Mouse (Mus musculus) liver, adult 2 months (tissue): ENCODE measurements at regions not wholly inside any gene's neighbourhood (a gene's known extent, or its start where the extent isn't known, plus 50 kb on each side); places are given as distances from the start of the nearest gene placed in this dataset.

ENCODE experiments used
- CTCF ChIP-seq: fragments of 200-500 bp; IDR thresholded peaks from 2 replicates; pipeline ENCODE4 v1.5.1; 2011; ENCODE audit warnings: low read depth, low read length, control low read depth
- POLR2A ChIP-seq: fragments of 200-500 bp; IDR thresholded peaks from 2 replicates; pipeline ENCODE4 v1.6.1; 2011; ENCODE audit warnings: low read length, control low read depth; ENCODE audit not compliant: insufficient read depth; ENCODE audit errors: extremely low read depth

GRCm38 (mm10) chr2:51712611-51713010 lies 85.3 kb downstream of the Tas2r134 start:
- TF ChIP-seq POLR2A (no peak), CTCF (no peak)
